Mouse (Mus musculus) mature B cell (primary cell): Measurements from ENCODE around the gene Lpo.
"Not testable (repeated sequence)": the region's sequence is repeated elsewhere in the genome, so short reads cannot be mapped to it uniquely, and the experiment has no call there.

ENCODE experiments used
- in situ Hi-C: fragments of 300-500 bp; cut with MboI; formaldehyde crosslinking; loops from 2 replicates; pipeline ENCODE4 v1.14.3; 2019

Gene Lpo

DNA sequence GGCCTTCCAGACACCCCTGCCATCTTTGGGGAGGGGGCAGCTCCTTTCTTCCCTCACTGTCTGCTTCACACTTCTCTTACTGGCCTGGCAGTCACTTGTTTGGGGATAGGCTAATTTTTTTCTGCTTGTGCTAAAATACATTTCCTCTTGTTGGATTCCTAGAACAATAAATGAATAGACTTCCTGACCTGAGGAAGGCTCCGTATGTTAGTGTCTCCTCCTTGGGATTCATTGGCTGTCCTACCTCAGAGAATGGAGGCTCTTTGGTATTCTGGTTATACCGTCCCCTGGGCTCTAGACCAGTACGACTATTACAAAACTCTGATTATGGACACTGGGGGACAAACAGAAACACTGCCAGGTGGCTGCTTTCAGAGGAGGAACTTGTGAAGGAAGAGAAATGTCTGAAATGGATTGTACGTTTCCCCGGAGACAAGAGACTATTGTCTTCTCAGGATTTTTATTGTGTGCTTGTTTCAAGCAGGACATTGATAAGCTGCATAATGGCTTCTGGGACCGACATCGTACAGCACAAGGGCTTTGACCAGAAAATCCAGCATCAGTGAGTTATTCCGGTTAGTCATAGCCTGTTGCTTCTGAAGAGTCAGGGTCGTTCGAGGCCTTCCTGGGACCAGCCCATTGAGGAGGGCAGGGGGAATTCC, at the start of gene Lpo:
TSS of gene Lpo (minus strand) at position 51 of the 662 bp plus-strand sequence.
- in situ Hi-C loops, result no loop called here

DNA sequence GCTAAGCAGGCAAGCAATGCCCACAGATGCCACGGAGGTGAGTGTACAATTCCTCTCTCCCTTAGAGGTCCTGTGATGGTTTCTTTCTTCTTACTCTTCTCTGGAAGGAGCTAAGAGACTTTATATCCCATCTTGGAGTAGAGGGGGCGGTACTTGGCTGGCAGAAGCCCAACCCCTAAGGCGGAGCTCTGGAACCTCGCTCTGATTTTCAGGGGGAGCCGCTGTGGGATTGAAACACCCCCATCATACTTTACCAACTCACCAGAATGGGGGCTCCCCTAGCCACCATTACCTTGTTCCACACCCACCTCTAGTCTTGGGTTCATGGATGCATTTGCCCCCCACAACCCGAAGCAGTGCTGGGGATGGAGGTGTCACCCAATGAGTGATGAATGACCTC, 47.3 kb upstream of the Lpo start, which contains the start of gene Epx:
TSS of gene Epx (minus strand) at position 101 of the 400 bp plus-strand sequence.
- in situ Hi-C loops, result no loop called here

DNA sequence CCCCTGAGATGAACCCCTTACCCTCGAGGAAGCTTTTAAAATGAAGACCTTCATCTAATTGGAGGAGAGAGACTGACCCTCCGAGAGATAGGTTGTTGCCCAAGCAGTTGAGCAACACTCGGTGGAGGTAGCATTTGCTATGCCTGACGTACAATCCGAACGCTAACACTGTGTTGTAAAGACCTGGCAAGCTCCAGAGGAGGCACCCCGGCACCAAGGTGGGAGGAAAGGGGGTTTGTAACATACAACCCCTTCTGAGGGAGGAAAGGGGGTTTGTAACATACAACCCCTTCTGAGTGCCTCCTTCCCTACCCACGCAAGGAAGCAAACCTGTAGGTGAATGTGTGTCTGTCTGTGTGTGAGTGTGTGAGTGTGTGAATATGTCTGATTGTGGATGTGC, 43.7 kb upstream of the Lpo start:
- in situ Hi-C loops, result no loop called here

DNA sequence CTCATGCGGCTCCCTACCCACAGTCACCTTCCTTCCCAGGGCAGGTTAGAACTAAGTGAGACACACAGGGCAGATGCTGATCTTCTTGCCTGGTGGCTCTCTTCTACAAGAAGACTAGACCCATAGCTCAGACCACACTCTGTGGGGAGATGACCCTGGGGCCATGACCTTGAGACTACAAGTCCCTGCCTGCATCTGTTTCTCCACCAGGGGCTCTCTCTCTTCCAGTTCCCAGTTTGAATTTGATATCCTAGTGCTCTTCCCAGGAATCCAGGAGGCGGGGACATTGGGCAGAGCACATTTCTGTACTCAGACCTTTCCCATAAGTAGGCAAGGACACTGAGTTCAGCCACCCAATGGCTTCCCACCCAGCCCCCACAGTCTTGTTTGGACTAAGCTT, 42.0 kb upstream of the Lpo start:
- in situ Hi-C loops, result no loop called here

DNA sequence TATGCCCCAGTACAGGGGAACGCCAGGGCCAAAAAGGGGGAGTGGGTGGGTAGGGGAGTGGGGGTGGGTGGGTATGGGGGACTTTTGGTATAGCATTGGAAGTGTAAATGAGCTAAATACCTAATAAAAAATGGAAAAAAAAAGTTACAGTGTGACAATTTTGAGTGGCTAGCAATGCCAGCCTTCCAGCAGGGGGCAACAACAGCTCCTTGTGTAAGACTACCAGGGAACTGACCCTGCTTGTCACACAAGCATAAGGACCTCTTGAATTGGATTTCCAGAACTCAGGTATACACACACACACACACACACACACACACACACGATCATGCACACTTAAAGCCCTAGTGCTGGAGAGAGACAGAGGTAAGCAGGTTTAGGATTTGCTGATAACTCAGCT, 38.8 kb upstream of the Lpo start:
- in situ Hi-C loops, result not testable (repeated sequence)

DNA sequence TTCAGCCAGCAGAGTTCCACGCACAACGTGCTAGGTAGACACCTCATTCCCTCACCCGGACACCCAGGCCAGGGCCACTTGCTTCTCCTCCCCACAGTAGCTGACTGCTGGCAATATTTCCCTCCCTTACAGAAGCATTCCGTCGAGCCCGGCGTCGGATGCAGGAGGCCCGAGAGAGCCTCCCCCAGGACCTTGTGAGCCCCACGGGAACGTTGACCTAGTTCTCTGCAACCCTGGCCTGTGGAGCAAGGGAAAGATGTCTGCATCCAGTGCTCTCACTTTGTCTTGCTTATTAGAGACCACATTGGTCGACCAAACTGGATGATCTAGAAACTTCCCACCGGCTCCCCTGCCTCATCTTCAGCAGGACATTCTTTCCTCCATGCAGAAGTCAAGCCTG, 34.7 kb upstream of the Lpo start:
- in situ Hi-C loops, result no loop called here

DNA sequence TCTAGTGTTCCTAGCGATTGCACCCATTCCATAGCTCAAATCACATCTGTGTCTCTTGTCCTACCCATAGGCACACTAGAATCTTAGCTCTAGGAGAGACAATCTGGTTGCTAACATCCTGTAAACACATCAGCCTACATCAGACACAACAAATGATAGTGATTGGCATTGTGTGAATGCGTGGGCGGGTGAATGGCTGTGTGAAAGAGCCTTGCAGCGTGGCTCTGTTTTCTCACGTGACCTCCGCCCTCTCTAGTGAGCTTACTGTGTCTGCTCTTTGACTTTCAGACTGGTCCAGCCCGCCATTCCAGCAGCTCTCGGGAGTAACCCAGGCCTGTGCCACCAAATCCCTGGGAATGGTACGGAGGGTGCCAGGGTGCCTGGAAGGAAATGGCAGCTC, 32.3 kb upstream of the Lpo start:
- in situ Hi-C loops, result no loop called here

DNA sequence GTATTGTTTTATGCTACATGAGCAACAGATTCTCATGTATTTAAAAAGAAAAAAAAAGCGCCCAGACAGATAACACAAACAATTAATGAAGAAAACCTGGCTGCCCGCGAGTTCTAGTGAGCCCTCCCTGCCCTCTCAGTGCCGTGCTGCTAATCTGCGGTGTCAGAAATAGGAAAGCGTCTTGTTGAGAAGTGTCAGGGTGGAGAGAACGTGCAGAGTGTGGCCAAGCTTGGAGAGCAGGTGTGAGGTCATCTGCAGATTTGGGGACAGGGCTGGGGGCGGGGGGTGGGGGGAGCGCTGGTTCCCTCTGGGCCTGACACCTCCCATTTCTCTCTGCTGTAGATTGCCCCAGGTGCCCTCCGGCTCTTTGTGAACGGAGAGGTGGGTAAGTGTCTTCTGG, 31.2 kb upstream of the Lpo start:
- in situ Hi-C loops, result no loop called here

DNA sequence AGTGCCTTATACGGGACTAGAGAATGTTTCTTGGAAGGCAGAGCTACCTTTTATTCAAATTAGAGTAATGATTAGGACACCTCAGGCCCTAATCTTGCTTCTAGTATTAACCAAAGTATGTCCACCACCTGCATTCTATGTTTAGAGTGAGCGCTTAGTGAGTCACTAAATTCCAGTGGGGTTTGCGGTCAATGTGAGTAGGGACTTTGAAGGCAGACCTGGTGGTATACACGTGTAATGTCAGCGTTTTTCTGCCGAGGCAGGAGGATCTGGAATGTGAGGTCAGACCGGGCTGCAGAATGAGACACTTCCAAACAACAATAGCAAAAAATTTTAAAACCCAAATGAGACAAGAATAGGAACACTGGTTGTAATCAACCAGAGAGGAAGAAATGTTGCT, 26.5 kb upstream of the Lpo start:
- in situ Hi-C loops, result no loop called here

DNA sequence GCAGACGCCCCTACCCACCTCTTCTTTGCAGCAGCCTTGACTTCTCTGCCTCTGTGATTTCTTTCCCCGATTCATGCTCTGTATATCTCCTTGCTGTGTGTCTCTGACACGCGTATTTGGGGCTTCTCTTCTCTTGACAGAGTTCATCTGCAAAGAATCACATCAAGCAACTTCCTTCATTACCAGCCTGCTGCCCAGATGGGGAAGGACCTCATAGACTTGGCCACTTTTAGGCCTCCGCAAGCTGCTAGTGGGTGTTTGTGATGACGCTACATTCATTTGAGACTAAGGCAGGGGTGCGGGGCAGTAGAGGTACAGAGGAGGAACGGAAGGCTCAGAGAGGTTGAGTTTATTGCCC, 25.5 kb upstream of the Lpo start:
- in situ Hi-C loops, result no loop called here

DNA sequence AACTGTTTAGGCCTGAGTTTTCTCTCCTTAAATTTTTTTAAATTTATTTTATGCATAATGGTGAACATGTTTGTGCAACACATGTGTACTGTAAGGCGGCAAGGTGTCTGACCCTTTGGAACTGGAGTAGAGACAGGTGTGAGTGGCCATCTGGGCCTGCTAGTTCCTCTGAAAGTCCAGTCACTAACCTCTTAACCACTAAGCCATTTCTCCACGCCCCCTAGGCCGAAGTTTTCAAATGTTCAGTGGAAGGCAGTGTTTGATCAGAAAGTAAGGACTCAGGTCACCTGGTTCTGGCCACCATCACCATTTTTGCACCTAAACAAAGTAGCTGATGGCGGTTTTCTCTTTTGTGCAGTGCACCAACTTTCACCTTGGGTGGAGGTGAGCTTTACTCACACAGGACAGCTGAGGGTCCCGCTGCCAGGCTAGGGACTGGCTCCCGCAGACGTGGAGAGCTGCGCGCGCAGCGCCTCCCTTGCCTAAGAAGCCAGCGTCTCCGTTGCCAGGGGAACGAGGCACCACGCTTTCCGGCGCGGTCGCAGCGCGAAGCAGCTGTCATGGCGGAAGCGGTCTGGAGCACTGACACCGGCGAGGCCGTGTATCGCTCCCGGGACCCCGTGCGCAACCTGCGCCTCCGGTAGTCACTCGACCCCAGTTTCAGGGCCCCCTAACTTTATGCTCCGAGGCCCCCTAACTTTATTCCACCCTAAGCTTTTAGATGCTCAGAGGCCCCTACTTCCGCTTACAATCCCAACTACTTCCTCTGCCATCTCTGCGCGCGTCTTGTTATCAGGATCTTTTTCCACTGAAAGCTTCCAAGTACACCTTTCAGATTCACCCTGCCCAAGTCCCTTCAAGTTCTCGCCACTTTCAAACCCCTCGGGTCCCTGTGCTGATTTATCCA, 24.9 kb upstream of the Lpo start, which contains the start of gene Mks1:
TSS of gene Mks1 (plus strand) at position 526 of the 907 bp plus-strand sequence.
- in situ Hi-C loops, result no loop called here

DNA sequence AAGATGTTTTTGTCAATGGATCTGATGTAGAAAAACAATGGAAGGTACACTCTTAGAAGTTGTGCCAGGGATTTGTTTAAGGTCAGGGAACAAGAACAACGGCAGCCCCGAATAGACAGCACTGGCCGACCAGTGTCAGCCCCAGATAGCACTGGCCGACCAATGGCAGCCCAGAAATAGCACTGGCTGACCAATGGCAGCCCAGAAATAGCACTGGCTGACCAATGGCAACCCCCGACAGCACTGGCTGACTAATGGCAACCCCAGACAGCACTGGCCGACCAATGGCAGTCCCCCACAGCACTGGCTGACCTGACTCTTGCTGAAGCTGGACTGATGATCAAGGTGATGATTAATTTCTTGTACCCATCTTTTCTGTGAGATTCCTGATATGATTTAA, 19.8 kb upstream of the Lpo start:
- in situ Hi-C loops, result no loop called here

DNA sequence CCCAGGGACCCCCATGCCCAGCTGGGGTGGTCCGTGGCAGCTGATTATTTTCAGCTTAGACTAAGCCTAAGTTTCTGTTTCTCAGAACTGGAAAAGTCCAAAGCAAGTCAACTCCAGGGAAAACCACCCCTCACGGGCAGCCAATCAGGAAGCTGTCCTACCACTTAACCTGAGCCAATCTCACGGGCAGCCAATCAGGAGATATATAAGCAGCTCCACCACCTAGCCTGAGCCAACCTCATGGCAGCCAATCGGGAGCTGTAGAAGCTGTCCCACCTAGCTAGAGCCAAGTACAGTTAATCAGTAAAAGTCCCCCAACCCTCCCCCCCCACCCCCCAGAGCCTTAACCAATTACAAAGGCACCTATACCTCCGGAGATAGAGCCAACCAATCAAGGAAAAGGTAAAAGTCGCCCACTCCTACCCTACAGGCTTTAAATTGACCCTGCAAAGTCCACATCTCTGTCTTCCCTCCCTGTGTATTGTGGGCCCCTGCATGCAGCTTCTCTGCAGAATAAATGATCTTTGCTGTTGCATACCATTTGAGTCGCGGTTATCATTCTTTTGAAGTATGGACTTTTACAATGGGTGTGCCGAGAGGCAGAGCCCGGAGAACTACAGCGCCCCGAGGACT, 19.0 kb upstream of the Lpo start:
- in situ Hi-C loops, result no loop called here

DNA sequence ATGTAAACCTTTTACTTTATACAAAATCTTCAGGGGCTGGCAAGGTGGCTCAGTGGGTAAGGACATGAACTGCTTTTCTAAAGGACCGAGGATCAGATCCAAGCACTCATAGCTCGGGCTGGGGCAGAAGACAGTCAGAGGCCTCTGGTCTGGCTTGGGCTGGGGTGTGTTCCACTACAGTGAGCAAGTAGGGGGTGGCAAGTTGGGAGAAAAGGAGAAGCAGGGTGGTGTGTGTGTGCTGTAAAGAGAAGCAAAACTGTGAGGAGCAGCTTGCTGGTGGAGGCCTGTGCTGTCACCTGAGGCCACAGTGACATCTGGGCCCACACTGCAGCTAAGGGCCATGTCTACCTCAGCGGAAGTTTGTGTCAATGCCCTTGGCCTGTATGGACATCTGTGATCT, 13.3 kb upstream of the Lpo start:
- in situ Hi-C loops, result no loop called here

DNA sequence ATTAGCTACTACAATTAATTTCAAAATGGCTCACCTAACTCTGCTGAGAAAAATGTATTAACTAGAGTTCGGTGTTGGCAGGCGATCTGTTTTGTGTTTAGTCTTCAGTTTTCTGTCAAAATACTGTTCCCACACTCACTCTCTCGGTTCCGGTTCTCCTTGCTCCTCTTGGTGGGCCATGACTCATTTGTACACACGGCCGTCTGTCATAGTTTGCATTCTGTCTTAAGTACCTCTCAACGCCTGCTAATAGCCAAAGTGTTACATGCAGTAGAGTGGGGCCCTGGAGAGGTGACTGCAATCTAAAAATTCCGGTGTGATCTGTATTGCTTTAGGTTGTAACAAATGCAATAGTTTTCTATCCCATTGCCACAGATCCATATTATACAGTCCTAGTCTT, 12.6 kb upstream of the Lpo start:
- in situ Hi-C loops, result no loop called here

DNA sequence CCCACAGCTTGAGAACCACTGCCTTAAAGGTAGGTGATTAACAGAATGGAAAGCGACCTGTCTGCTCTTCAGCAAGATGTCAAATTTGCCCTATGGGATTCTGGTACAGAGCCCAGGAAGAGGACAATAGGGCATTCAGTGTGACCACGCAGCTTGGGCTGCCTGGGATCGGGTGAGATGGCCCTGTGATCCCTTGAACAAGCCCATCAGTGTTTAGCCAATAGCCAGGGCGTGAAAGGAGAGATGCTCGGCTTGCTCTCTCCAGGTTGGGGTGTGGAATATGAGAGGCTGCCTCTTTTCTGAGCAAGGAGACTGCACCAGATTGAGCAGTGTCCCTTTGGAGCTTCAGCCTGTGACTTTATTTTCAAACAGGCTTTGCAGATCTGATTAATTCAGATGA, 6.6 kb downstream of the Lpo start:
- in situ Hi-C loops, result no loop called here

DNA sequence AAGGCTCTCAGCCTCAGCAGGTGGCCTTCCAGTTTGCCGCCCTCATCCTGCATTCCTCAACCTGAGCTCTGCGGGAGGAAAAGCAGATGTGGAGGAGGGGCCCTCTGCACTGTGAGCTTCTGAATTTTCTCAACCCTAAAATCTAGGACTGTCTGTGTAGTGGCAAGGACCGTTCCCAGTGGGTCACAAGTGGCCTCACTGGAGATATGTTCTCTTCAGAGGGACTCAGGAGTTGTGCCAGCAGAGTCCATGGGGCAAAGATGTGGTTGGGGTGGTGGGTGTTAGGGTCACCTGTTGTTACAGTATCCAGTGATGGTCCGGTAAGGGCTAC, 10.7 kb downstream of the Lpo start:
- in situ Hi-C loops, result no loop called here

DNA sequence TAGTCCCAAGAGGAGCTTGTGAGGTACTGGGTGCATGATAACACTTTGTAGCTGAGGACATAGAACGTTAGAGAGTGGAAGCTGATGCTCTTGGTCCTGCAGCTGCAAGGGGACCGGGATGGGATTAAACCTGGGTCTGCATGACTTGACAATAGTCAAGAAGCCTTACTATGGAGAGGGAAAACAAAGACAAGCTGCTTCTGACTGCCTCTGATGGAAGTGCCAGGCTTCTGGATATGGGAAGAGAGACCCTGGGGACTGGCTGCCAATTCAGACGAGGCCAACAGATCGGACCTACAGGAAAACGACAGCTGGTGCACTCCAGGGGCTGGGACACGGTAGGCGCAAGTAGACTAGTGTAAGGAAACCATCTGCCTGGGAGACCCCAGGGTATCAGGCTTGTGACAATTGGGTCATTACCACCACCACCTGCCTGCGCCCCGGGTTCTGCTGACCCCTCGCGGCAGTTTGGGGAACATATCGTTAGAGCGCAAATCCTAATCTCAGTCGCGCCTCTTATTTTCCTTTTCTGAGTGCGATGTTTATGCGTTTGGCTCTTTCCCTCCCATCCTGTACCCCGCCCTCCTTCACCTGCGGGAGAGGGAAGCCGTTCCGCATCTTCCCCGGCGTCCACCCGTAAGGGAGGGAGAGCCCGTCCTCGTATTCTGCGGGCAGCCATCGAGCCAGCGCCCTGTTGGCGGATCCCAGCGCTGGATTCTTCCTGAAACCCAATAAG, 11.2 kb downstream of the Lpo start:
- in situ Hi-C loops, result no loop called here

DNA sequence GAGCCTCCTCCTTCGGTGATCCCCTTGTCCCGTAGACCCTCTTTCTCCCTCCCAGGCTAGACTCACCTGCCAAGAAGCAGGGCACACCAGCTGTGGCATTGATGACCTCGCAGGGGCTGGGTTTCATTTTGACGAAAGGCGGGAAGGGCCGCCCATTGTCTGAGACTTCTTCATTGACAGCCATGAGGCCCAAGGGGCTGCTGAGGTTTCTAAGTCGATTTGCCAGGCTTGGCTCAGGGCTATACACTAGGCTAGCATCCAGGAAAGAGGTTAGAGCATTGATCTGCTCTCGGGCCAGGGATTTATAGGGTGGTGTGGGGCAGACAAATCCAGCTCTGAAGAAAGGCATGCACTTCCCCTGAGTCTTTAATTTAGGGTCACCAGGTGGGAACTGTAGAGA, 13.3 kb downstream of the Lpo start:
- in situ Hi-C loops, result no loop called here

DNA sequence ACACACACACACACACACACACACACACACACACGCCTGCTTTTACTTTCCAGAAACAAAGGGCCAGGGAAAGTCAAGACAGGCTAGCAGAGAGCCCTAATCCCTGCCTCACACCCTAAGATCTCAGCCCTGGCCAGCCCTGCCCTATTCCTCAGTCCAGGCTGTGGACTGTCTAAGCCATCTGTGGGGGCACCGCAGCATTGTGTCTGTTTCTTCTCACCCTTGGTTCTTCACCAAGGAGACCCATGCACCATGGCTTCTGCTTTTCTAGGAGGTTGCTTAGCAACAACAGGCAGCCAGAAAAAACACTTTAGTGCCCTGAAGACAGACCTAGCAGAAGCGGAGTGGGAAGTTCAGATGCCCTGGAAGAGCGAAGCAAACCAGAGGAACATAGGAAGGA, 16.7 kb downstream of the Lpo start:
- in situ Hi-C loops, result no loop called here

DNA sequence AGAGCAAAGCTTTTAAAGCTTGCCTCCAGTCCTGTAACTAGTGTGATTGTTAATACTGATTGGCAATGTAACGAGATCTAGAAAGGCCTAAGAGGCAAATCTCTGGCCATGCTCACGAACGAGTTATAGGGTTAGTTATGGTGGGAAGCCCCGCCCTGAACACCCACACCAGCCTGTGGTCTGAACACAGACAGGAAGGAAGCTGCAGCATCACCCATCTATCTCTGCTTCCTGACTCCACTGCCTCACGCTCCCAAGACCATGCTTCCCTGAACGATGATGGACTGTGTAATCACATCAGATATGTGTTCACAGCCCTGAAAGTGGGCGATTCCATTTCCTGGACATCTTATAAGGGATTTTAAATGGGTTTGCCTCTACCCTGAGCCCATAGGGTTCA, 19.9 kb downstream of the Lpo start:
- in situ Hi-C loops, result no loop called here

DNA sequence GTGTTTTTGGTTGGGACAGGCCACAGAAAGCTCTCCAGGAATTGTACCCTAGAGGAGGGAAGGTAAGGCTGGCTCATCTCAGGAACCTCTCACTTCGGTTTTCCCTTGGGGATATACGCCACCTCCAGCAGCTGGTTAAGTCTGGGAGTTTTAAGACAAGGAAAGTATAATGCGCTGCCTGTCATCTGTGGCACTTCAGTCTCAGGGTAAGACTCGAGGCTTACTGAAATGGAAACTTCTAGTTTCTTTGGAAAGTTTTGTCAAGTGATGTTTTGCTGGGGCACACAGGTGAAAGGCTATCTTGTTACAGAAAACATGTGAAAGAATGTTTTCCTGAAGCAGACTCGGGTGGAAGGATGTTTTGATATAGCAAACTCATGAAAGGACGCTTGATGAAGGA, 20.7 kb downstream of the Lpo start:
- in situ Hi-C loops, result no loop called here
